Mouse (Mus musculus) heart, postnatal 14 days (tissue): ENCODE measurements around the gene Nhej1. TPM values are rescaled to one million over a fixed set of nuclear protein-coding genes. Genes with fewer than 3 reads are reported as not detected.

Experiments
- DNase-seq, 2 experiments: peaks; one replicate each; pipeline ENCODE4 v3.0.0; 2021 to 2022
- intact Hi-C: fragments of 180-260 bp; cut with DNase I; formaldehyde crosslinking; loops from one replicate; pipeline ENCODE4 v1.15.1; 2025
- long read RNA-seq, 2 experiments: library from polyadenylated mRNA; stranded (forward); transcript quantifications; one replicate each; pipeline ENCODE4 v2.0.0; 2021
- total RNA-seq, 2 experiments: library from RNA; stranded (reverse); gene quantifications; 2 replicates each; pipeline ENCODE4 v1.2.3; 2021

Nhej1 gene
- 1 to 10 TPM; 2.6 to 4.0 TPM for total RNA-seq
- long read RNA-seq, experiment 1, result 0 reads
- long read RNA-seq, experiment 2, result 0 reads

DNA sequence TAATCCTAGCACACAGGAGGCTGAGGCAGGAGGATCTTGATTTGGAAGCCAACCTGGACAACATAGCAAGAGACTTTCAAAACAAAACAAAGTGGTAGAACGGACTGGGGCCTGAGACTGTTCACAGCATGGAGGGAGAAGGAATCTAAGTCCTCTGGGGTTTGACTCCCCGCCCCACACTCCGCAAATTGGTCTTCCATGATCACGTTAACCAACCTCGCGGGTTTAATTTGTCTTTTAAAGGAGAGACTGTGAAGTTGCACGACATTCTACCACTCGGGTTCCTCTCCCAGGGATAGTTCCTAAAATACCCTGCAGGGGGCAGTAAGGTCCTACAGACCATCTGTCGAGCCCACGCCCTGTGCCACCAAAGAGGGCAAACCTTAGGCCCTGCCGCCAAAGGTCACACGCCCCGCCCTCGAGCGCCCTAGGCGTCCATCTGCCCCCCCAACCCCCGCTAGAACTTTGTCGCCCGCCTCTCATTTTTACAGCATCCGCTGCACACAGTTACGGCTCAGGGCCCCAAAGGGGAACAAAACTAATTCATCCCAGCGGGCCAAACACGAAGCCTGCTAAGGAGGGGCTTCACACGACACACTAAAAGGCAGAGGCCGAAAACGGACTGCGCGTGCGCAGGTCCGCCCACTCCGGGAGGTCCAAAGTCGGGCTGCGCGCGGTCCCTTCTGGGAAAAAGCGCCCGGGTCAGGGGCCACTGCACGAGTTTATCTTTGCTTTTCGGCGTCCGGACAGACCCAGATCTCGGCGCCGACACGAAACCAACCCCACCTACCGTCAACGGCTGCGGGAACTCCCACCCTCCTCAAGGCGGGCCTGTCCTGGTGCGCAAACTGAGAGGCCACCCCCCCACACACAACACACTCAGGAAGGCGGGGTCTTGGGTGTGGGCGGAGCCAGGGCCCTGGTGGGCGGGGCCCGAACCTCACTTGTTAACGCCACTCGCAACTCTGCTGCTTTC, at the start of gene Nhej1:
Gene Nhej1 (minus strand): TSS at position 855 of the 976 bp plus-strand sequence.
- DNase-seq, result peak; percentile 95 to 96
- intact Hi-C loops, result no loop called here

DNA sequence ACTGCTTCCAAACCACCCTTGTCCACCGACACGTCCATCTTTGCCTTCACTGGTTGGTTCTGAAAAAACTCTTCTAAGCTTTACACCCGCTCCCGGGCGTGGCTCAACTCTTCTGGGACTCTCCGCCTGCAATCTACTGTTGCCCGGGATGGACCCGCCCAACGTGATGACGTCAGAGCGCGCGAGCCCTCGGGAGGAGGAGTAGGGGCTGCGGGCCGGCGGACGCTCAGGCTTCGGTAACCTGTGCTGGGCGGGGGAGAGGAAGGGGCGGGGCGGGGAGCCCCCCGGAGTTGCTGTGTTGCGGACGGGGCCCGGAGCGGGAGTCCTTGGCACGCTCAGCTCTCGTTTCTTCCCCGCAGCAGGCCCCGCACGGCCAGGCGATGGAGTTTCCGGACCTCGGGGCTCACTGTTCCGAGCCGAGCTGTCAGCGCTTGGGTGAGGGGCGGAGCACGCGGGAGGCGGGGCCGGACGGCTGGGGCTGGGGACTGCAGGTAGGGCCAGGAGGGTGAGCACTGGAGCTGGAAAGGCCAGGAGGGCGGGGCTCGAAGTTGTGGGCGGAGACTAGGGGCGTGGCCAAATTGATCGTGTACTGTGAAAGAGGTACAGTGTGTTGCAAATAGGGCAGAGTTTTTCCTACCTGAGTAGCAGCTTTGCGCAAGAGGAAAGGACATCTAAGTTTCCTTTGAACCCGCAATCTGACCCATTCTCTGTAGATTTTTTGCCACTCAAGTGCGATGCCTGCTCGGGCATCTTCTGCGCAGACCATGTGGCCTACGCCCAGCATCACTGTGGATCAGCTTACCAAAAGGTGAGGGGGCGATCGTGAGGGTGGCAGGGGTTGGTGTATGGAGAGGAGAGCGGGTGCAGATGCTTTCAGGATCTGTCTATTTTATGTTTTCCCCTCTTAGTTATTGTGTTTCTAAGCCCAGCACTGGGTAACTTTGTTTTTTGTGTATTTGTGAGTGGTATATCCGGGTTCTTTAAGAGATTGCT, 43.8 kb upstream of the Nhej1 start, which contains the start of gene Zfand2b:
Gene Zfand2b (plus strand): TSS at position 175 of the 993 bp plus-strand sequence.
- intact Hi-C loops, result no loop called here
- peak; percentile 96 to 98 for DNase-seq

DNA sequence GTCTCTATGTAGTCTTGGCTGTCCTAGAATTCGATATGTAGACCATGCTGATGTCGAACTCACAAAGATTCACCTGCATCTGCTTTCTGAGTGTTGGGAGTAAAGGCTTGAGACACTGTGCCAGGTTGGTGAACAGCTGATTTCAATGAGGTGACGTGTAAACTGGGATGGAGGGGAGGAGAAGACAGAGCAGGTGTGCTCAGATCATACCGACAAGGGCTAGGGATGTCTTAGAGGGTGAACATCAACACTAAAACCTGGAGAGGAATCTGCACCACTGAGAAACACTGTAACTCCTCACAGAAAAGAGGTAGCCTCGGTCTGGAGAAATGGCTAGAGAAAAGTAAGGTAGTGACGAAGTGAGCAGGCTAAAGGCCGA, 43.1 kb upstream of the Nhej1 start:
- DNase-seq, result no peak
- intact Hi-C loops, result no loop called here

DNA sequence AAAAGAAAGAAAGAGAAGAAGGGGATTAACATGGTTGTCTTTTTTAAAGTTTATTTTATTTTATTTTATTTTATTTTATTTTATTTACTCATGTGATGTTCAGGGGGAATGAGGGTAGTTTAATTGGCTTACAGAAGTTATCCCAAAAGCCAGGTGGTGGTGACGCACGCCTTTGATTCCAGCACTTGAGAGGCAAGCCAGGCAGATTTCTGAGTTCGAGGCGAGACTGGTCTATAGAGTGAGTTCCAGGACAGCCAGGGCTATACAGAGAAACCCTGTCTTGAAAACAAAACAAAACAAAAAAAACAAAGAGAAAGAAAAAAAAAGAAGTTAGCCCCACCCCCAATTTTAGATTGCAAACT, 35.2 kb upstream of the Nhej1 start:
- intact Hi-C loops, result no loop called here
- DNase-seq, result no peak

DNA sequence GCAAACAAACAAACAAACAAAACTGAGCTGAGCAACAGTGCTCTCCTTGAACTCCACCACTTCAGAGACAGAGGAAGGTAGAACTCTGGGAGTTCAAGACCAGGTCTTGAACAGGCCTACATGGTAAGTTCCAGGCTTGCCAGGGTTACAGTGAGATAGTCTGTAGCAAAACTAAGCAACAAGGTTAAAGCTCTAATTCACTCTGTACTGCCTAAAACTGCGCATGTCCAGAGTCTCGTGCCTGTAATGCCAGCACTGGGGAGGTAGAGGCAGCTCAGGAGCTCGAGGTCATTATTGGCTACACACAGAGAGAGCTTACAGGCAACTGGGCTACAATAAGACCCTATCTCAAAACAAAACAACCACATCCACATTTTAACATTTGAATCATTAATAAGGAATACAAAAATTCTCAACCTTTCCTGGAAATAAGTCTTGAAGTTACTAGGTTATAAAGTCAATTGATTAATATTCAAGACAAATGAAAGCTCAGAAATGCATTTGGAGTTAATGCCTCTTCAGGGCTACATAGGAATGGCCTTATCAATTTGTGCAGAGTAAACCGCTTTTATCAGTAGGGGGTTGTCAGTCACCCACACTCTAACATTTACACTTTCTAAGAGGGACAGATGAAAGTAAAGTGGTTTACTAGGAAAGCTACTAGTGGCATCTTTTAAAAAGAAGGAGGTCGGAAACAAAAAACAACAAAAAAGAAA, 34.7 kb upstream of the Nhej1 start:
- DNase-seq, result no peak
- intact Hi-C loops, result no loop called here

DNA sequence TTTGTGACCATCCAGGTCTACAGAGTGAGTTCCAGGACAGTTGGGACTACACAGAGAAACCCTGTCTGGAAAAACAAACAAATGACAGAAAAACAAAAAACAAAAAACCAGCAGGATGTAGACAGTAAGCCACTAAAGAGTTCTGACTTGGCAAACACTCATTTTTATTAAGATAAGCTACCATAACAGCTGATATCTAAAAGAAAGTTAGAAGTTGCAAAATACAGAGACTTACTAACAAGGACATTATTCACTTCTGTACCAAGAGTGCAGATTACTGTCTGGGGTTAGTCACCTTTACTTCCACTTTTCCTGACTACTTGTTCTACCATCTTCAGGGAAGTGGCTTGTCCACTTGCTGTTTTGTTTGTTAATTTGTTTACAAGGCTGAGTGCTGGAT, 34.0 kb upstream of the Nhej1 start:
- intact Hi-C loops, result no loop called here
- DNase-seq, result no peak

DNA sequence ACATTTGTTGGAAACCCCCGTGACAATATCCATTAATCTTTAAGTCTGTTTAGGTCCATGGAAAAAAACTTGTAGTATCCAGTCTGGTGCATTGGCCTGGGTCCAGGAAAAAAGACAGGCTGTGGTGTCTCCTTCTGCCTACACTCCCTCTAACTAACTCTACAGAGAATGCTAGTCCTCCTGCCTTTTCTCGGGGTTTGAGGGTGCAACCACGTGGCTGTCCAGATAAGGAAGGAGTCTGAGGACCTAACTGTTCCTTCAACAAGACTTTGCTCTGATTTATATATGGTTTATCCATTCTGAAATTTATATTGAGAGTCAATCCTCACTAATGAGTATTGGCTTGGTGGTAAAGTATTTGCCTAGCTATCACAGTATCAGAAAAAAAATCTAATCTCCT, 30.8 kb upstream of the Nhej1 start:
- no peak for DNase-seq

DNA sequence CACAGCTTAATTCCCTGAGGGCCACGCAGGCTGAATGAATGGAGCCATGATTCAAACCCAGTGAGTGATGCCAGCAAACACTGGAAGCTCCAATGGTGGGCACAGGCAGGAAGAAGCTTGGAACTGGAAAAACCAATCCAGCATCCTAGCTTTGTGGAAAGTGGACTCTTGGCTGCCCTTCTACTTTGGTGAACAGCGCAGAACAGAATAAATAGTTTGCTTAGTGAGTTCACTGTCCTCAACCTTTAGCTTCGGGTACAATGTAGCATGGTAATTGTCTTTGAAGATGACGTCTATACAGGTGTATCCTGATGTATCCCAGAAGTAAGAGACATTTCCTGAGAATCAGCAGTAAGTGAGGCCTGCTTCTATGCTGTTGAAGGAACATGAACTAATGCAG, 23.7 kb upstream of the Nhej1 start:
- intact Hi-C loops, result no loop called here
- DNase-seq, result no peak

More for the DNA sequence above, 30.8 kb upstream of the Nhej1 start:
- intact Hi-C loops, result no loop called here

DNA sequence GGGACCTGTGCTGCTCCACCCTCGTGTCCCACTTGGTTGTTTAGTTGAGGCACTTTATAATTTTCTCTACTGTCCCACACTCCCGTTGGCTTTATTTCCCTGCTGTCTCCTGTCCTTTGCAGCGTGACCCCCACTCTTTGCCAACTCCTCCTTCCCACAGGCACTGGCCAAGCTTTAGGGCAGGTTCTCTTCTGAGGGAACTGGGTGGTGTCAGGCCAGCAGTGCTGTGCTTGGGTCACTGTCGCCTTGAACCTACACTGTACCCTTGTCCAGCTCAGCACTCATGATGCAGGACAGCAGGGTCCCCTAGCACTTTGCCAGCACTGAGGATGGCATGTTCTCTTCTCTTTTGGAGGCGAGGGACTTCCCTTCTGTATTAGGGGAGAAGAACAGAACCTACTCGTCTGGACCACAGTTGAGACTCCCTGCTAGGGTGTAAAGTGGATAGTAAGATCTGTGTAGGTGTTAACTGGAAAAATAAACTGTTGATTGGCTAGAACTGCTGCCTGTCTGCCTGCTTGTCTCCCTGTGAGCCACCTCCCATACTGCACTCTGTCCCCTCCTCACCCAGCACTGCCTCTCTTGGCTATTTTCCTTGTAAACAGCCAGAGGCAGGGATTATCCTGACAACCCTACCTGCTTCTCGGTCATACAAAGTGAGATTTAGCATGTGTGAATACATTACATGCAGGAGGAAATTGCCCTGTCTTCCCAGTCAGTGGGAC, 22.6 kb upstream of the Nhej1 start:
- intact Hi-C loops, result no loop called here
- DNase-seq, result no peak

DNA sequence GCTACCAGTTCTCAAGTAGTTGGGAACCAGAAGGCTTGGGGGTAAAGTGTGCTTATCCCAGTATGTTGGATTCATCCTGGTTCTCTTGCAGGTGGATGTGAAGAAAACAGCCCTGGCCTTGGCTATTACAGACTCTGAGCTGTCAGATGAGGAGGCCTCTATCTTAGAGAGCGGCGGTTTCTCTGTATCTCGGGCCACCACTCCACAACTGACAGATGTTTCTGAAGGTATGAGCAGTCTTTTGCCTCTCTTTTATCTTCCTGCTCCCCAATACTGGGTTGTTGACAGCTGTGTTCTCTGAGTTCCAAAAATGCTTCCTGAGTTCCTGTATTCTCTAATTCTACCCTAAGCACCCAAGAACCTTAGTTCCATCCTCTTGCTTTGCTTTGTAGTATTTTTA, 20.6 kb upstream of the Nhej1 start:
- no peak for DNase-seq
- intact Hi-C loops, result no loop called here

DNA sequence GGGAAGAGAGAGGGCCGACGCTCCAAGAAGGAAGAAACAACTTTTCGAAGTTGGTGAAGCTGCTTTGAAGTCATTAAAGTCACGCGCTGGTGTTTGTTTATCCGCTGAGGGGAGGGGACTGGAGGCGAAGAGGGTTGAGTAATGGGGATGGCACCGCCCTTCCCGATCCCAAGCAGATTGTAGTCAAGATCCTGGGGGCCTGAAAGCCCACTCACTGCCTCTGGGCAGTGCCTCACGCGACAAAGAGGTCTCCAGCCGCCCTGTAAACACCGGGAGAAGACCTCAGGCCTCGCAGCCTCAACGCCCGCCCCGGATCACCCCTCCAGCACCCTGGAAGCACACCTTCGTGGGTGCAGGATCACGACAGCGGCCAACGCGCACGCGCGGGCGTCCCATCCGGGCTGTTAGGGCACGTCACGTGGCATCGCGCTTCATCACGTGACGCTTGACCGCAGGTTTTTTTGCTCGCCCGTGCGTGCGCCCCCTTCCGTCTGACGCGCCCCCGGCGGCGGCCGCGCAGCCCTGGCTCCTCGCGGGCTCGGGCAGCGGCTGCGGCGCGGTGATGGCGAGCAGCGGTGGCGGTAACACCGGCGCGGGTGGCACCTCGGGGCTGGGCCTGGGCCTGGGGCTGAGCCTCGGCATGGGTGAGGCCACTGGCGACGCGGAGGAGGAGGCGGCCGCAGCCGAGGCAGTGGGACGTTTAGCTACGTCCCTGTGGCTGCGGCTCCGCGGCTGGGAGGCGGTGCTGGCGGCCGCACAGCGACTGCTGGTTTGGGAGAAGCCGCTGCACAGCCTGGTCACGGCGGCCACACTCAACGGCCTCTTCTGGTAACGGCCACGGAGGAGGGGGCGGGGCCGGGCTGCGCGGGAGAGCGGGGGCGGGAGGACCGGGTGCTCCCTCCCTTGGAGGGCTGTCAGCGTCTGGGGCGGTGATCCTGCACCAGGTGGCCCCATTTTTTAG, 17.6 kb upstream of the Nhej1 start, which contains the start of the genes Cnppd1 and Retreg2:
Gene Cnppd1 (minus strand): TSS at position 411 of the 961 bp plus-strand sequence.
Gene Retreg2 (plus strand): TSS at position 478 of the 961 bp plus-strand sequence.
- DNase-seq, result peak; percentile 97 to 98
- intact Hi-C loops, result loop anchor here (2.0 kb wide), 2 partner anchors 24 to 66 kb away; no protein-coding TSS in a partner anchor

DNA sequence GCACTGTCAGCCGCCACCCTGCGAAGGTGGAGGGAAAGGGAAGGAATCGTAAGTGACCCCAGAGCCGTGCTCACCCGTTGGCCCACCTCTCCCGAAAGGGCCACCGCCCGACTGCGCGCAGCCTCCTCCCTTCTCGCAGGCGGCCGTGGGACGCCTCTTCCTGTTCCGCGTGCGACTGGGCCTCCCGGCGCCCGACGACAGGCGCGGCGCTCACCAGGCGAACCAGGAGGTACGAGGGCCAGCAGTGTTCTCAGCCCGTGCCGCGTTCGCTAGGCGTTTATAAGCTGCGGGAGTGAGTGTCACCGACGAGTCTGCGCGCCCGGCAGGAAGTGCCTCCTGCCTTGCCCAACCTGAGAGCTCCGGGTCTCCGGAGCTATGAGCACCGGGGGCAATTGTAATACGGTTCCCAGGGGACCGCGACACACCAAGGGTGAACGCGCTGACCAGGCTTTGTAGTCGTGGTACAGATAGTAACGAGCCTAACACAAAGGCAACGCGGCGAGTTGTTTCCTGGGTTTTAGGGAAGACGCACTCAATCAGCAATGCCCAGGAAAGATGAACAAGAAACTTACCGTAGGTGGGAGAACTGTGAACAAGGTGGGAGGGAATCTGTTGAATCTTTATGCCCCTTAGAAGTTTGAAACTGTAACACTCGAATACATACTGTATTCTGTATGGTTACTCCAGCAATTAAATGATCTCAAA, 16.6 kb upstream of the Nhej1 start:
- intact Hi-C loops, result loop anchor here (2.0 kb wide), 2 partner anchors 25 to 67 kb away; no protein-coding TSS in a partner anchor
- peak; percentile 77 to 82 for DNase-seq

DNA sequence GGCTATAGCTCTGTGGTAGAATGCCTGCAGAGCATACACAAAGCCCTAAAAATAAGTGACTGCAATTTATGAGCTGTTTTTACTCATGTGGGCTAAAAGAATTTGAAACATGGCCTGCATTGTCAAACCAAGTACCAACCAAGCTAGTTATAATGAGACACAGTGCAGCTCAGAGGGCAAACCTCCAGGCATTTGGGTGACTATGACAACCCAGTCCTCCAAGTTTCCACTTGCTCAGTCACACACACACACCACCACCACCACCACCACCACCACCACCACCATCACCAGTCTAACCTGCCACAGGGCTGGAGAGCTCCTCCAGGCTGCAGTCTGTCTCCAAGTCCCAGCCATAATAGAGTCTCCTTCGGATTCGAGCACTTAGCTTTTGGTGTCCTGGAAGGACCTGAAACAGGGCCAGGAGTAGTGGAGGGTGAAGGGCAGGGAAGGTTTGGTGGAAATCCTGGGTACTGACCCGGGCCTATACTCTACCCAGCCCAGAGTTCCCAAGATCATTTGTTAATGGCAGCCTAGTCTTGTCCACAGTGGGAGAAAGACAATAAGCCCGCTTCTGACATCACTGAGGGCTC, 15.7 kb upstream of the Nhej1 start:
- intact Hi-C loops, result no loop called here

DNA sequence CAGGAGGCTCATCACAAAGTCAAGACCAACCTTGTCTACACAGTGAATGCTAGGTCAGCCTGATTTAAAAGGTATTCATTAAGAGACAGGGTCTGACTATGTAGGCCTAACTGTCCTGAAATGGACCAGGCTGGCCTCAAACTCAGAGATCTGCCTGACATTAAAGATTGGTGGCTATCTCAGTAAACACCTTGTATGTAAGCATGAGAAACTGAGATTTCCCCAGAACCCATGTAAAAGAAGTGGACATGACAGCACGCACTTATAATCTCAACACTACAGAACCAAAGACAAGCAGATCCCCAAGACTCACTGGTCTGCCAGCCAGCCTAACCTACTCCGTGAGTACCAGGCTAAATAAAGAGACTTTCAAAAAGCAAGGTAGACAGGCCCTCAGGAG, 13.4 kb upstream of the Nhej1 start:
- no peak for DNase-seq
- intact Hi-C loops, result no loop called here

More for the DNA sequence above, 15.7 kb upstream of the Nhej1 start:
- no peak for DNase-seq

DNA sequence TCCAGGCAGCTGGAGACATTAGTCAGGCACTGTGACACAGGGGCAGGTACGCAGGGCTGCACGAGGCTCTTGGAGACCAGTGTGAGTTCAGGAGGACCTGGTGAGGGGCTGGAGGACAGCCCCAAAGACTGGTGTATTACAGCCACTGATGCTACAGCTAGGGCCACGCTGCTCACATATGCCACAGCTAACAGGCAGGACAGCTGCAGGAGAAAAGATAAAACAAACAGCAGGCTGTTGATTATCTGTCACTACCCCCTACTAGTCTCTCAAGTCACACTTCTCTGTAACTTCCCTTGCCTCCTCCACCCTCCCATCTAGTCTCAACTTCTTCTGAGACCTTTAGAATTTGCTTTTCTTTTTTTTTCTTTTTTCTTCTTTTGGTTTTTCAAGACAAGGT, 11.7 kb upstream of the Nhej1 start:
- intact Hi-C loops, result no loop called here
- DNase-seq, result no peak

DNA sequence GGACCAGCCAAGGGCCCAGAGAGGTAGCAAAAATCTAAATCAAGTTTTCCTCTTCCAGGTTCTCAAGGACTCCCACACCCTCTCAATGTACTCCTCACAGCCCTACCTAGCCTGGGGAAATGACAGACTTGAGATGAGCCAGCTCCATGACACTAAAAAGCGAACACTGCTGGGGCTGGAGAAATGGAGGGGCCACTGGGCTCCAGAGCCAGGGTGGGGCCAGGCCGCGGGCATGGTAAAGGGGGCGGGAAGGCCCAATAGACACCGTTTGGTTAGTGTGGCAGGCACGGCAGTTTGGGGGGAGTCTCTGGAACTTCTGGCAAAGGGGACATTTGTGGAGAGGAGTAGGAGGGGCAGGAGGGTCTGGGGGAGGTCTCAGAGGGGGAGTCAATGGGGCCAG, 11.3 kb upstream of the Nhej1 start:
- DNase-seq, result no peak
- intact Hi-C loops, result no loop called here
